Mouse (Mus musculus) cerebellum, adult 11 months (tissue): ENCODE results near the gene Pygb.

Experiments used
- DNase-seq: peaks from one replicate; pipeline ENCODE4 v3.0.0; 2022

The Pygb gene

DNA sequence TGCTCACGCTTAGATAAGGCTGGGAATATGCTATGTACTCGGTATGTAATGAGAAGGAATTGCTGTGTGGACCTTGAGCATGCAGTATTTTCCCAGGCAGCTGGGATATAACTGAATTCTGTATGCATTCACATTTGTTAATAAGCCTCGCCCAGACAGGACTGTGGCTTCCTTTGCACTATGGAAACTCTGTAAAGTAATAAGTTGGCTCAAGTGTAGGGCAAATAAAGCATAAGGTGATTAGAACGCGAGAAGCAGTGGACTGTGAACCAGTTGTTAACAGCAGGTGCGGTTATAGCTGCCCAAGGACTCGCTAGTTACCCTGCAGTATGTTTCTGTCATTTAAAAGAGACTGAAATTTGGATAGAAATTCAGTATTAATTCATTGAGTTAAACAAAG is 11.5 kb downstream of the Pygb start:
- no peak for DNase-seq

DNA sequence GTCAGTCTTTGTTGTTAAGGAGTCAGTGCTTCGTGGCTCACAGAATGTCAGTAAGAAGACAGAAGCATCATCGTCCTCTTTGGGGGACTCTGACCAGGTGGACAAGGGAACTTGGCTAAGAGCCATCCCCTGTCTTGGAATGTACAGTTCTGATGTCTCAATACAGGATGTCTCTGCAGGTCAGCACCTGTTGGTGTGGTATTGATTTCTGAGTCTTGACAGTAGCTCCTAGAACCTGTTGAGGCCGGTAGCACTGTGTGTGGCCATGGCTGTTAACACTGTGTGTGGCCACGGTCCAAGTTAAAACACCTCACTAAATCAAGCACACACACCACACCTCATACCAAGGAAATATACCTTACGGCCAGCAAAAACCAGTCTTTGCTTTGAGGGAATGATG is 14.1 kb downstream of the Pygb start:
- no peak for DNase-seq

DNA sequence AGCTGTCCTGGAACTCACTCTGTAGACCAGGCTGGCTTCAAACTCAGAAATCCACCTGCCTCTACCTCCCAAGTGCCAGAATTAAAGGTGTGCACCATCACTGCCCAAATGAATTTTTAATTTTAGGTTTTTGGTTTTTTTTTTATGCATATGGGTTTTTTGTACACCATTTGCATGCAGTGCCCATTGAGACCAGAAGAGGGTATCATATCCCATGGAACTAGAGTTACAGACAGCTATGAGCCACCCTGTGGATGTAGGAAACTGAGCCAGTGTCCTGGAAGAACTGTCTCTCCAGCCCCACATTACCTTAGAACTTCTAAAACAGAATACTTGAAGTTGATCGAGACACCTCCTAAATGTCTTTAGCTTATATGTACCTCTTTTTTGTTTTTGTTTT is 16.5 kb downstream of the Pygb start:
- no peak for DNase-seq

DNA sequence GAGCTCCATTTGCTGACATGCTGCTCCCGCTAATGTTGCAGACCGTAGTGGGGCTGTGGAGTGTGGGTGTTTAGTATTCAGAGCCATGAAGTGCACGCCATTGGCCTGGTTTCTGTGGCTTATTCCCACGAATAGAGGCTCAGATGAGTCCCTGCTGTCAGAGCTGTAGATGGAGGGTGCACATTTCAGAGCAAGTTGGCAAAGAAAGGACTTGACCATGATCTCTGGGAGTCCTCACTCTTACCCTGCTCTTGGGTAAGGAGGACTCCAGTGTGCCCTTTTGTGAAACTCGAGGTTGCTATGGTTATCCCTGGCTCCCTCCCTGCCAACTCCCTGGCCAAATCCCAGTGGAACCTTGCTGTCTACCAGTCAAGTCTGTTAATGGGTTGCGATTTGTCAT is 21.8 kb downstream of the Pygb start:
- DNase-seq = no peak

DNA sequence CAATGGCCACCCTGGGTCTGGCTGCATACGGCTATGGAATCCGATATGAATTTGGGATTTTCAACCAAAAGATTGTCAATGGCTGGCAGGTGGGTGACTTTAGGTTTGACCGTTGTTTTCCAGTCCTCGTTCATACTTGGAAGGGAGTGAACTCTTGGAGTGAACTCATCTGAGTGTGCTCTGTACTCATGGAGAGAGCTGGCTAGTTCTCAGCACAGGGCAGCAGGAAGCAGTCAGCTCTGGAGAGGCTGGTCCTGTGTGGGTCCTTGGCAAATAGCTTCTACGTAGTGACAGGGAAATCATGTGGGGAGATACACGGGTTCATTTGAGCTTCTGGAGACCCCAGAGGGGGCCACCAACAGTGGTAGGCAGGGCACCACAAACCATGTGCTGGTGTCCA is 22.3 kb downstream of the Pygb start:
- DNase-seq = no peak

DNA sequence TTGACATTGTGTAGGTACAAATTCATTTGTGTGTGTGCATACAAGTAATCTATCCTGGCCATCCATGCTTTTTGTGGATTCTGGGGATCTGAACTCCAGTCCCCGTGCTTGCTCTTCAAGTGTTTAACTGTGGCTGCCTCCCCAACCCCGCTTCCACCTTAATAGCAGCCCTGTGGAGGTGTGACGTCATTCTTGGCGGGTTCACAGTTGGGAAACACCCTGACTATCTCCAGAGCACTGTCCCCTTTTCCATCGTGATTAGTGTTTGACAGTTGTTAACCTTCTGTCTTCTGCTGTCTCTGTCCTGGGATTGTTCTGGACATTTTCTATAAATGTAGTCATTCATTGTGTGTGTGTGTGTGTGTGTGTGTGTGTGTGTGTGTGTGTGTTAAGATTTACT is 24.1 kb downstream of the Pygb start:
- no peak for DNase-seq

DNA sequence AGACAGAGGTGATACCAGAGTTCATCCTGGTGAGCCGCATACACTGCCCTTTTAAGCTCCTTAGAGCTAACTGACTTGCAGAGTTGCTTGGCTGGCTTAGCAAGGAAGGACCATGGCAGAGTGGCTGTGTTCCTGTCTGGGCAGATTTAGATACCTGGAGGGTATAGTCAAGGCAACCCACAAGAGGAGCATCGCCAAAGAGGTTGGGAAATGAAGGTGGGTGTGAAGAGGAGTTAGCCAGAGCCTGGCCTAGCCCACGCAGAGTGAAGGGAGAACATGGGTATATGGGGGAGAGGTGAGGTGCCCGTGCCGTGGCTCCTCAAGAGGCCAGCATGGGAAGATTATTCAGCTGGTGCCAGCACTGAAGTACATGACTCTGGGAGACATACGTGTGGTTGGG is 26.3 kb downstream of the Pygb start:
- DNase-seq = no peak

DNA sequence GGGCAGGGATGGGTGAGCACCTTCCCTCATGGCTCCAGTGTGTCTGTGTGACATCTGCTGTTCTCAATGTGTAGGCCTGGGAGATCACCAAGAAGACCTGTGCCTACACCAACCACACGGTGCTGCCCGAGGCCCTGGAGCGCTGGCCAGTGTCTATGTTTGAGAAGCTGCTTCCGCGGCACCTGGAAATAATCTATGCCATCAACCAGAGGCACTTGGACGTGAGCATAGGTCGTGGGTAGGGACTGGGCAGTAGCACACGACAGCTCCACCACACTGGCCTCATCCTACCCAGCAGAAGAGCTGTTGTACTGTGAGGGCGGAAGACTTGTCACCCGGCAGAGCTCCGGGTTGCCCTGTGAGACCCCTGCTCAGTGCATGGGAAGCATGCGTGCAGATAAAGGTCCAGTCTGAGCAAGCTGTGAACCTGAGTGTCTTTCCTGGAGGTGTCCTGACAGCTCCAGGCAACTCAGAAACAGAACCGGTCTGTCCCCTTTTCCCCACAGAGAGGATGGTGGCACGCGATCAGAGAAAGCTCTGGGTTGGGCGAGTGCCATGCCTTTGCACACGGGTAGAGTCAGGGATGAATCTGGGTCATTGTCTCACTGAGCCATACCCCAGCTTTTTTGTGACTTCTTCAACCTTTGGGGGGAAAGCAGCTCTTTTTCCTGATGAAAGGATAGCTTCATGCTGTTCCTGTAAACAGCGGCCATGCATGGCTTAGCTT is 30.3 kb downstream of the Pygb start:
- DNase-seq = peak; percentile 58

DNA sequence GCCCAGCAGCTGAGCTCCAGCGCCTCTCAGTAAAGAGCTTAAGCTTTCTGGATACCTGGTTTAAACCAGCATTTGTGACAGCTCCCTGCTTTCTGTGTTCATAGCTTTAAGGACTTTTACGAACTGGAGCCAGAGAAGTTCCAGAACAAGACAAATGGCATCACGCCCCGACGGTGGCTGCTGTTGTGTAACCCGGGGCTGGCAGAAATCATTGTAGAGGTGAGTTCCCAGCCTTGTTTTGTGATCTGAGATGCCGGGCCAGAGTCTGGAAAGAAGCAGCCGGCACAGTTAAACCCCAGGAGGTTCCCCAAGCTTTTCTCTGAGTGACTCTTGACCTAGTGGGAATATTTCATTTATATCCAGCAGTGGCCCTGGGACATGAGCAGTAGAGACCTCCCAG is 32.2 kb downstream of the Pygb start:
- no peak for DNase-seq

DNA sequence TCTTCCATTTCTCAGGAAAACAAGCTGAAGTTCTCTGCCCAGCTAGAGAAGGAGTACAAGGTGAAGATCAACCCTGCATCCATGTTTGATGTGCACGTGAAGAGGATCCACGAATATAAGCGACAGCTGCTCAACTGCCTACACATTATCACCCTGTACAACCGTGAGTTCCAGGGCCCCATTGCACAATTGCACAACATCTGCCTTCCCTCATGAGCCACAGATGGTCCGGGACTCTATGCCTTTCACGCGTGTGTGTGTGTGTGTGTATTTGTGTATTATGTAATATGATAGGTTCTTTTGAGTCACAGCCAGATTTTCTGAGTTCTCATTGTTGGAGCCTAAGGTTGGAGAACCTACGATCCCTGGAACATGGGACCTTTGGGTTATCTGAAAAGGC is 34.2 kb downstream of the Pygb start:
- no peak for DNase-seq

DNA sequence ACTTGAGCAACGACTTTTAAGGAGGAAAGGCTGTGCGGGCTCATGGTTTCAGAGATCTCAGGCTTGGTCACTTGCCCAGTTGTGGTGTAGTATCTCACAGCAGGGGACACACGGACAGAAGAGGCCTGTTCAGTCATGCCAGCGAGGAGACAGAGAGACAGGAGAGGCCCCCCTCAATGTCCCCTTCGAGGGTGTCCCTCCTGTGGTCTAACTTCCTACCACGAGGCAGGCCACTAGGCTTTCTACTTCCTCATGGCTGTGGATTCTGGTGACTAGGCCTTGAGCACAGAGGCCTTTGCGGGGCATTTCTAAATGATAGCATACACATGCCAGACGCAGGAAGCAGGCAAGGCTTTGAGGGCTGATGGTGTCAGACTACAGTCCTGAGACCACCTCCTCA is 36.5 kb downstream of the Pygb start:
- DNase-seq = no peak

DNA sequence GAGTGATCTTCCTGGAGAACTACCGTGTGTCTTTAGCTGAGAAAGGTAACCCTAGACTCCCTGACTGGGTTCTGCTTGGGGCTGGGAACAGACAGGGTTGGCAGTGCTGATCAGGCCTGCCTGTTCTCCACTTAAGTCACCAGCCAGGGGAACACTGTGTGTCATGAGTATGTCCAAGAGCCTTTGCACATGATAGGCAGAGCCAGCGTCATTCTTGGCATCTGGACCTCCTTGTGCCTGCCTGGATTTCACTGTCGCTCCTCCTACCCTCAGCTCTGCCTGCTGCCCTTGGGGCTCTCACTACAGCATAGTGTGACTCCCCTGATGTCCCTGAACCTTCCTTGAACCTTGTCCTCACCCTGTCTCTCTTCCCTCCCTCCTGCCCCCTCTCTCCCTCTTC is 39.9 kb downstream of the Pygb start:
- DNase-seq = no peak

DNA sequence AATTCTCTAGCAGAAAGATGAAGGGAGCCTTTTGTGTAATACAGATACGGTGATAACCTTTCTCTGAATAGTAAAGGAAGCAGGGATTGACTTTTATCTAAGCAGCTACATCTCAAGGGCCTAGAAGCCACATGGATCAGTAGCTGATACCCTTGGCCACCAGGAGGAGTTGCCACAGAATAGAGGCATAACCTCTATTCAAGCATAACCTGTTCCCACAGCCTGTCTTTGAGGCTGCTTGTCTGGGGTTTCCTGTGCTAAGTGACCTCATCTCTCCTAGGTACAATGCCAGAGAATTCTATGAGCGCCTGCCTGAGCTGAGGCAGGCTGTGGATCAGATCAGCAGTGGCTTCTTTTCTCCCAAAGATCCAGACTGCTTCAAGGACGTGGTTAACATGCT is 41.6 kb downstream of the Pygb start:
- DNase-seq = no peak

DNA sequence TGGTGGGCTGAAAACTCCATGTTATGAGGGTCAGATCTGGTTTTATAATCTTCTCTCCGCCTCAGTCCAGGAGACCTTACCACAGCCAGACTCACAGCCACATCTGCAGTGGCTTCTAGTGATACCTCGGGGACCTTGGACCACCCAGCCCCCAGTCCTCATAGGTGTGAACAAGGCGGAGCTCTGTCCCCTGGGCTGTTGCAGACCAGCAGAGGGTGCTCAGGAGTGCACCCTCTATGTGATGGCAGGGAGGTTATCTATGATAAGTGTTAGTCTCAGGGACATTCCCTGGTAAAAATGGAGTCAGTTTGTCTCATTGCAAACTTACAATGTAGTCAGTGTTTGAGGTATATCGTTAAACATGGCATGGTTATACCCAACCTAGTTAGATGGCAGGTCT is 42.1 kb downstream of the Pygb start:
- no peak for DNase-seq

DNA sequence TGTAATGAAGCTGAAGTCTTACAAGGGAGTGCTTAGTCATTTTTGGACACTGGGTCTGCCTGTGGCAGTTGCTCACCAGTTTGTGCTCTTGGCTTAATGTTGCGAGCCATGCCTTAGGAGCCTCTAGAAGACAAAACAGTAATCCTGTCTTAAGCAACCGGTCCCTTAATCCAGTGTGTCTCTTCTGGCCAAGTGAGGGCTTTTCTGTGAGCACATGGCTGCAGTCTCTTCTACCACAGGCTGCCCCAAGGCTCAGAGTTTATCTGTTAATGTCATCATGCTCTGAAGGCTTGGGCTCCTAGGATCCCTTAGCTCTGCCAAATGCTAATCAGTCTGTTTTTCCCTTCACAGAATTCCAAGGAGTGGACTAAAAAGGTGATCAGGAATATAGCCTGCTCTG is 43.5 kb downstream of the Pygb start:
- no peak for DNase-seq

DNA sequence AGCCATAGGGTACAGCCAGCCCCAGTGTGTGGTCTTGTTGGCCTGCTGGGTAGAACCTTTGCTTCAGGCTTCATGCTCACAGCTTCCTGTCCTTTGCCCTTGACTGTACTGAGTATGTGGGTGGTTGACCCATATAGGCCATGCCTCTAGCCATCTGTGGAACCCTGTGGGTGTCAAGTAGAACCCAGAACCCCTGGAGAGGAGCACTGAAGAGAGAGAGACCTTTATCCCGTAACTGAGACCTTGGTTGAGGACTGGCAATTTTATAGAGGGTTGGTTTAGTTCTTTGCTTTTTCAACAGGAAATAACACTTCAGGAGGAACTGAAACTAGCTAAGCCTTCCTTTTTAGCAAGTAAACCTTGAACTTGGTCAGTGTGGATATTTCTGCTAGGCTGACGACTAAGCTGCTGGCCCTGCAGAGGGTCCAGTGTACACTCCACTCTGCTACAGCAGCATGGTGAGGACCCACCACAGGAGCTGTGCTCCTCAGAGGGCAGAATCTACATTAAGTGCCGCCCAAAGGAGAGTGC is 44.4 kb downstream of the Pygb start:
- DNase-seq = no peak

DNA sequence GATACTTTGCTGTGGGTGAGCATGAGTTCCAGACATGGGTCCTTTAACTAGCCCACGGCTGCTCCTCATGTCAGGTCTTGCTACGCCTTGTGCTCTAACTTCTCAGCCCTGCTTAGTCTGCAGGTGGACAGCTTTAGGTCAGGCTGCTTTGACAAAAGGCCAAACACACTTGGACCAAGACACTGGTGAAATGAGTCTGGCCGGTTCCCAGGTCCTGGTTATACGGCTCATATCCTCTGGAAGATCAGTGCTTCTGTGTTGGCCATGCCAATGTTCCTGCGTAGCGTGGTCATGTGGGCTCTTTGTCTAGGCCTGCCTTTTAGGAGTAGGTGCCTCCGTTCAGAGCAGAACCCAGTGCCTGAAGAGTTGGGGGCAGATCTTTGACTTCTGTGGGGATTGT is 45.5 kb downstream of the Pygb start:
- peak; percentile 62 for DNase-seq

DNA sequence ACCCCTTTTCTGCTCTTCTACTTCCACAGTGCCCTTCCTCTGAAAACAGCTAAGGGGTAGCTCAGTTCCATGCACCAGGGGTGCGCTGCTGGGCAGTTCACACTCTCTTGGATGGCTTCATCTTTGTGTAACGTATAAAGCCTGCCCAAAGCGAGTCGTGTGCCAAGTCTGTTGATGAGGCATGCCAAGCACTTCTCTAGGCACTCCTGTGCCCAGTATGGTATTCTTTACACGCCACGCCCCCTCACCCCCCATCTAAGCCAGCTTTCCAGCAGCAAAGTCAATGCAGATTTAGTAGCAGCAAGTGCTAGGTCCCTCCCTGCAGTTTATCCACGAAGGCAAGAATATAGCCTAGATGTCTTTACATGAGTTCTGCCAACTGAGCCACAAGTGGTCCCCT is 48.1 kb downstream of the Pygb start:
- DNase-seq = no peak

DNA sequence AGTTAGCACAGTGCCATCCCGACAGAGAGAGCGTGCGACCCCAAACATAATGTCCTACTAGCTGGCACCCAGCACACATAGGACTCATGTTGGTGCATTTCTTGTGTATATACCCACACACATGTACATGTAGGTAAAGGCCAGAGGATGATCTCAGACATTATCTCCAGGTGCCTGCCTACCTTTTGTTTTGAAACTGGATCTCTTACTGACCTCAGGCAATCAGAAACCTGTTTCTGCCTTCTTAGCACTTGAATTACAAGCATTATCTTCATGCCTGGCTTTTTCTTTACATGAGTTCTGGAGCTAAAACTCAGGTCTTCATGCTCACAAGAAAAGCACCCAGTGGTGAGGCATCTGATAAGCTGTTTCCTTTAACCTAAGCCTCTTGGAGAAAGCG is 49.4 kb downstream of the Pygb start:
- no peak for DNase-seq

DNA sequence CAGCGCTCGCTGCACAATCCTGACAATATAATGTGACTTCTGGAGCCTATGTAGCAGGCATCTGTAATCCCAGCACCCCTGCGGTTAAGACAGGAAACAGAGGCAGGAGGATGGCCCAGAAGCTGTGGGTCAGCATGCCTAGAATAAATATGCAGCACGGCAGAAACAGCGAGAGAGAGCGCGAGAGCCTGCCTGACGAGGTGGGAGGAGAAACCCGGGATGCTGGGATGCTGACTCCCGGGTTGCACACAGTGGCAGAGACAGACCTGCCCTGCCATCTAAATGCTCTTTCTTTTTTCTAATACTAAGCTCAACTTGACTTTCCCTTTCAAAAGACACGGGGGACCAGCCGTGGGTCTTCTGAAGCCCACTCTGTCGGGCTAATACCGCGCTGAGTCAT is 50.4 kb downstream of the Pygb start:
- no peak for DNase-seq

DNA sequence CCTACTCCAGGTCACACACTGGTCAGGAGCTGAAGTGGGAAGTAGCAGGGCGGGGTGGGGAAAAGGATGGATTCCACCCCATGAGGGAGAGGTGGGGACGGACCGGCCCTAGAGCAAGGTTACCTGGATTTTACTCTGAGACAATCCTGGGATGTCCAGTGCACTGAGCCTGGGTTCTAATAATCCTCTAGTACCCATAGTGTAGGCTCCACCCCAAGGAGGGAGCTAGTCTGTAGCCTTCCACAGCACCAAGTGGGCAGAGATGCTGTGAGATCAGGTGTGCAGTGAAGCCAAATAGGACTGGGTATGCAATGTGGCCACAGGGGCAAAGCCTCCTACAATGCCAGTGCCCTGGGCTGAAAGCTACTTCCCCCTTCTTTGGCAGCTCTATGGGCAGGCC is 51.2 kb downstream of the Pygb start:
- no peak for DNase-seq

DNA sequence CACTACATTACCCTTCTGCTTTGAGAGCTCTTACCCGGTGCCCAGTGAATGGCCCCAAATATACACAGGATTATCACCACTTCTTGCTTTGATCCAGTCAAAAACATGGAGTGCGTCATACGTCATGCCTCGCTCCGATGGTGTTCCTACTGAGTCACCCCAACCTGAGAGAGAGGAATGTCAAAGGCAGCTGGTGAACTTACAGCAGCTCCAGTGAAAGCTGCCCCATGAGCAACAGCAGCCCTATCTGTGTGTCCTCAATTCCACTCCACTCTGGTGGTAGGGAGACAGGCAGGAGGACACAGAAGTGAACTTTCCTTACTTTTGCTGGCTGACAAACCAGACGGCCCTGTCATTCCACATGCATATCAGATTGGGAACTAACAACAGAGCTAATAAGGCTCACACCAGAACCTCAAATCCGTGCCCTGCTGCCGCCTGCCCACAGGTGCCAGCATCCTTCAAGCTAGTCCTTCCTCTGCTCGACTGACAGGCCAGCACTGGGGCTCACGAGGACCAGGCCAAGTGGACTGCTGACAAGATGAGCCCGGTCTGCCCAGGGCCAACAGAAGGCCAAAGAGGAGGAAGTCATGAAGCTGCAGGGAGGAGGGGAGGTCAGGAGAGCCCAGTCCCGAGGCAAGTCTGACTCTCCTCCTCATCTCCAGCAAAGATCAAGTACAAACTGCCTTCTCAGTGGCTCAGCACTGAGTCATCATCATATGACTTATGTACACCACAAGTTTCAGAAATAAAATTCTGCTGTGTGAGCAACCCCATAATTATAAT is 53.3 kb downstream of the Pygb start:
- DNase-seq = no peak

DNA sequence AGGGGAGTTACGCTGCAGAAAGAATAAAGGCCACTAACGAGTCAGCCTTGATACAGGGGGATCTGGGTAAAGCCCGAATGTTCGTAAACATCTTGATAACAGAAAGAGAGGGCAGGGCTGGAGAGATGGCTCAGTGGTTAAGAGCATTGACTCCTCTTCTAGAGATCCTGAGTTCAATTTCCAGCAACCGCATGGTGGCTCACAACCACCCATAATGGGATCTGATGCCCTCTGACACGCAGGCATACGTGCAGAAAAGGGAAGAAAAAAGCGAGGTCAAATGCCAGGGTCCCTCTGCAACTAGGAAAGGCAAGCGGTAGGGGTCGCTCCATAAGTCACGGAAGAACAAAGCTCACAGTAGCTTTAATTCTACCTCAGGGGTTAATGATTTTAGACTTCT is 54.6 kb downstream of the Pygb start:
- no peak for DNase-seq

DNA sequence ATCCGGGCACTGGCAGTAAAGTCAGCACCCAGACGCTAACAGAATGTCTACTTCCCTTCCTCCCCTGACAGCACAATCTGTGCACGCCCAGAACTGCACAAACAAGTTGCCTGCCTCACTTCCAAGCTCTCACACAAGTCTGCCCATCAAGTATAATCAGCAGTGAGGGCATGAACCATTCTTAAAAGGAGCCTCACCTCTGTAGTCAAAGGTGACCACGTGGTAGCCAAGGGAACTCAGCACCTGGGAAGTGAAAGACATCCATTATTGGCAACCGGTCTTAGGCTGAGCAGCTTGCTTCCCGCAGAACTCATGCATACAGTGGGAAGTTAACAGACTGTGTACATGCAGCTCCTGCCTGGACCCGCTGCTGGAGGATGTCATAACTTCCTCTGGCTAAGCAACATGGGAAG is 55.5 kb downstream of the Pygb start:
- no peak for DNase-seq

DNA sequence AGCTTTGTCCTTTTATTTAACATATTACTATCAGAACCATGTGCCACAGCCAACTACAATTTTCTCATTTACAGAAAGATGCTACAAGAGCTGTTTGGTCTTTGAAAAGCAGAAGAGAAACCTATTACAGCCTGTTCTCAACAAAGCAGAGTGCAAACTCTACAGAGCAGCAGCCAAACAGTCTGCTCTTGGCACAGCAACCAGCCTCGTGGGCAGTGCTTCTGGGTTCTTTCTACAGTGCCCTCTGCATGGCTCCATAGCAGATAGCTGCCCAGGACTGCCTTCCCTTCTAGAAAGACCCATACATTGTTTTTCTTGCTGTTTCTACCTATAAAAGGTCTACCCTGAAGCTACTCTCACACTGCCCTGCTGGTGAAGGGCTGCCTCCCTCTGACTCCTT is 58.3 kb downstream of the Pygb start:
- no peak for DNase-seq
